Mouse (Mus musculus) Muller cell, postnatal 12 days (primary cell): Measurements from ENCODE around the gene Rnf4.

Source experiments
- DNase-seq: peaks from one replicate; pipeline ENCODE4 v3.0.0-alpha.2; 2015; ENCODE audit errors: inconsistent ontology term

Rnf4 gene

DNA sequence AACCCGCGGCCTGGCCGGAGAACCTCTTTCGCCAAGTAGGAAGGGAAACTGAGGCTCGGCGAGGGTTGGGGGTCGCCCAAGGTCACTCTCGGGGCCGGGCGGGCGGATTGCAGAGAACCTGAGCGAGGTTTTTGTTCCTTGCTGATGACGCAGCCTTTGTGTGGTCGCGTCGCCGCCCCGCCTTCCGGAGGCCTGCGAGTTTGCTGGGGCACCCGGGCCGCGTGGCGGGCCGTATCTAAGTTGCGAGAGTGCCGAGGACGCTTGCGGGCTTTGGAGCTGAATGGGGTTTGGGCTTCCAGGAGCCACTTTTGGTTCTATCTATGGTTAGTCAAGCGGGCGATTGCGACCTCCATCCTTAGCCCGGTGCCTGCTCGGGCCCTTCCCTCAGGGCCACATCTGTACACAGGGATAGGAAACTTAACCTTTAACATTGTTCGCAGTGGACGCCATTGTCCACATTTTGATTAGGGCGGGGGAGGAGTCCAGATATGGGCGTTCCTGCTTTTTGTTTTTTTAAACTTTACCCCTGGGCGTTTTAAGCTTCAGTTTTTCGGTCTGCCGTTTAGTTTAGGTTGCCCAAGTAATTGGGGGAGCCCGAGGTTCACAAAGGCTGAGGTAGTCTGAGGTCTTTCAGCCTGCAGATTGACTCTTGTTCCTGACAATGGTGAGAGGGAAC, 824 bp downstream of the Rnf4 start:
- DNase-seq: peak; percentile 85

DNA sequence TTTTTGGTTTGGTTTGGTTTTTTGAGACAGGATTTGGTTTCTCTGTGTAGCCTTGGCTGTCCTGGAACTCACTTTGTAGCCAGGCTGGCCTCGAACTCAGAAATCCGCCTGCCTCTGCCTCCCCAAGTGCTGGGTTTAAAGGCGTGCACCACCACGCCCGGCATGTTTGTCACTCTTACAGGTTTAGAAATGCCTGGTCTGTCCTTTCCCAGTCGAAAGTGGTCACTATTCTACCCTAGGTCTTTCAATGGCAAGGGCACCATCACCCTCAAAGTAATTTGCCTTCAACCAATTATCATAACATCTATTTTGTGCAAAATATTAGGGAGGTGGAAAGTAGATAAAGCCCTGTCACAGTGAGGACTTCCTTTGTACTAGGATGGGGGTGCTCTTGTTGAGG, 4.2 kb downstream of the Rnf4 start:
- no peak for DNase-seq

DNA sequence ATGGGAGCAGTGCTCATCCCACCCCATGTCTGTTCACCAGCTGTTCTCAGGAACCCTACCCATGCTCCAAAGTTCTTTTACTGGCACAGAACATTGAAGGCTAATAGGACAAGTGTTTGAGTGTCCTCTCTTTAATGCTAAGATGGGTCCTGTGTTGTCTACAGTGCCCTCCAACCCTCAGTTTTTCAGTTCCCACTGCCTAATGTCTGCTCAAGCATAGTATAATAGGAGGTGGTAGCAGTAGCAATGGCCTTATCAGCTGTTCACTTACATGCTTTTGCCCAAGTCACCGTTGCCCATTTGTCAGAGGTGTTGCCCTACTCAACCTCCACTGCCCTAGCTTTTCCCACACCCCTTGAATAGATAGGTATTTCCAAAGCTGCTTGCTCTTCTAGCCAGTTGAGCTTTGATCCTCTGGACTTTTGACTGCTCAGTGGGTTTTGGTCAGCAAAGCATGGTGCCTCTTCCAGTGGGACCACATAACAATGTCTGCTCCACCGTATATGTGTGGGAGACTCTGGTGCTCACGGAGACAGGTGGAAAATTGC, 16.1 kb downstream of the Rnf4 start:
- no peak for DNase-seq

DNA sequence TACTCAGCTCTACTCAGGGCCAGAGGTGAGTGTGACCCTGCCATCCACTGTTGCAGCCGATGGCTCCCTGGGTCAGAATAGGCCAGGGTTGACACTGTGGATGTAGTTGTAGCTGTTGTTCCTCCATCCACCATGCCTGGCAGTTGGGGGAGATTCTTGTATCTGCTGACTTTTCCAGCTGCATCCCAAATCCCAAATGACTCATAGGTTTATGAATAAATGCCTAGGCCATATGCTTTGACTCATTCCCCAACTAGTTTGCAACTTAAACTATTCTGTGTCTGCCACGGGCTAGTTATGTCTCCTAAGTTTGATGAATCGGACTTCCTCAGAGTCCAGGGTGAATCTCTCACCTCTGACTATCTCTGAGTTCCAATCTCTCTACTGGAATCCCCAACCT, 24.2 kb downstream of the Rnf4 start:
- no peak for DNase-seq

DNA sequence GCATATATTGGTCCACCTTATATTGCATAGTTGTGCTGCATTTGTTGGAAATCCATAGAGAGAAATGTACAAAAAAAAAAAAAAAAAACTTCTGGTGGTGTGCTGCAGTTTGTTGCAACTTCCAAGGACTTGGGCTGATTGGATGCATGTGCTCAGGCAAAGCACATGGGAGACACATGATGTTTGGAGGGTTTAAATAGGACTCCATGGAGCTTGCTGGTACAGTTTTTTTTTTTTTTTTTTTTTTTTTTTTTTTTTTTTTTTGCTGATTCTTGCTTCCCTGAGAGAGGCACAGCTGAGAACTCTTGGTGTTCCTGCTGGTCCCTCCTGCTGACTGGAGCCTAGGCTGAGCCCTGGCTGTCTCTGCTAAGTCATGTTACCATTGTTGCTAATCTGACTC, 27.0 kb downstream of the Rnf4 start:
- no peak for DNase-seq

DNA sequence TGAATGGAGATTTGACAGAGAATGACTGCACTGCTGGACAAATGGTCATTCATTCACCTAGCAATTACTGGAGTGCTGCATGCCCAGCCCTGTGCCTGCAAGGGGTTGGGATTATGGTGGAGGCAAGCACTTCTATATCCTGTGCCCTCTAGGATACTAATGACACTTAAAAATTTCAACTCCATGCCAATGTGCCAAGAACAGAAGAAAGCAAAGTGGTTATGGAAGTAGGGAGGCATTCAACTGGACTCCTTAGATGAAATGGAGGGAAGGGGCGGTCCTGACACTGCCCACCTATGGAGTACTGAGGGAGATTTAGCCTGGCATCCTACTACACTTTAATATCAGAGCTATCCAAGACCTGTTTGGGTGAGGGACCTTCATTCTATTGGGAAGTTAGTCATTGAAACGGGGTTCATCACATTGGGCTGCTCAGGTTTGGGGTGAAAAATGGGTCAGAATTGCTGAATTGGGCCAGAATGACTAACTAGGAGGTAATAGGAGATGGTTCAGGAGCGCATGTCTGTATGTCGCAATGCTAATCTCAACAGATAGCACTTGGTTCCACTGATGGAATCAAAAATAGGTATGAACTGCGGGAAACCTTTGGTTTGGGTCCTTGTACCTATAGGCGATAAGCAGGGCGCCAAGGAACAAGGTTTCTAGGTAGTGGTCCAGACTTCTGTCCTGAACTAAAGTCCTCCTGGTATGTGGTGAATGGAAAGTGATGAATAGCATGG, 32.6 kb downstream of the Rnf4 start:
- DNase-seq: peak; percentile 10

DNA sequence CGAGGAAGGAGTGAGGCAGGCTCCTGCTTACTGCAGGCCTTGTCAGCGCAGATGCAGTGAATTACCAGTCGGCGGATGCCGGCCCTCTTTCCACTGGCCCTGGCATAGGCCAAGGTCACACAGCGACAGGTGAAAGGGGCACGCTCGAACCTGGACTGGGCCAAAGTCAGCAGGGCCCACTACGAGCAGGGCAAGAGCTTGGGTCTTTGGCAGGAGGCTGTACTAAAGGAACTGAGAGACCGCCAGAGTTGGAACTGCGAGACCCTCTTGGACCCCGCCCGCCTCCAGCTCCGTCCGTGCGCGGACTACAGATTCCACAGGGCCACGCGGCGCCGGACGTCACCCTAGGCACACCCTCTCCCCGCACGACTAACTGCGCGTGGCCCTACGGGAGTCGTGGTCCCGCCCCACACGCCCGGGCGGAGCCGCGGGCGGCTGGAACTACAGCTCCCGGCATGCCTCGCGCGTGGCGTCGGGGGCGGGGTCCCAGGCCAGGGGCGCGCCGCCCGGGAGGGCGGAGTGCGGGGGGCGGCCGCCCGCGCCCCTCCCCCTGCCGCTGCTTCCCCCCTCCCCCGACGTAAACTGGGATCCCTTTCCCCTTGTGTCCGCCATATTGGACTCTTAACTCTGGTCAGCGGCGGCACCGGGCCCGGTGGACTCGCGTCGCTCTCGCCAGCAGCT, 33.4 kb downstream of the Rnf4 start, which contains the start of gene Fam193a:
Fam193a (plus strand) TSS at position 593 of the 681 bp plus-strand sequence.
- DNase-seq: peak; percentile 98

DNA sequence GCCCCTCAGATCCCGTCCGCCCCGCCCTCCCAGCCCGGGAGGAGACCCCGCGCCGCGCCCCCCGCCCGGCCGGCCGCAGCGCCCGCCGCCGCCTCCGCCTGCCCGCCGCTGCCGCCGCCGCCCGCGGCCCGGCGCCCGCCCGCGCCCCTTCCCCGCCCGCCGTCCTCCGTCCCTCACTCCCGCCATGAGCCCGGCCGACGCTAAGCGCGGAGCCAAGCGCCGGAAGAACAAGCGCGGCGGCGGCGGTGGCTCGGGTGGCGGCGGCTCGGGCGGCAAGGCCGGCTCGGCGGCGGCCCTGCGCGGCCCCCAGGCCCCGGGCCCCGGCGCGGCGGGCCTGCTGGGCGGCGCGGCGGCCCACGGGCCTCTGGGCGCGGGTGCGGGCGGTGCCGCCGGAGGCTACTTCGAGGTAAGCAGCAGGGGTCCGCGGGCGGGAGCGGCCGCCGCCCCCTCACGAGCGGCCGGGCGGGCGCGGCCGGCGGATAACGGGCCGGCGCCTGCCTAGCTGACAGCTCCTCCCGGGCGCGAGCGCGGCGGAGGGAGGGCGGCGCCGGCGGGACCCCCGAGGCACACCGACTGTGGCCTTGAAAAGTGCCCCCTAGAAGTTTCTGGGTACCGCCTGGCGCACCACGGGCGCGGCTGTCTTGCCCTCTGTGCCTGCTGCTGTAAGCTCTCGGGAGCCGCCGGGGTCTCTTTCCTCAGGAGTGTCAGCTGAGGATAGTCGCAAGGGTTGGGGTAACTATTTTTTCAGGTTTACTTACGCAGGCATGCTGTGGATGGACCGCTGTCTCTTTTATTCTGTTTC, 34.1 kb downstream of the Rnf4 start:
- peak; percentile 54 for DNase-seq

DNA sequence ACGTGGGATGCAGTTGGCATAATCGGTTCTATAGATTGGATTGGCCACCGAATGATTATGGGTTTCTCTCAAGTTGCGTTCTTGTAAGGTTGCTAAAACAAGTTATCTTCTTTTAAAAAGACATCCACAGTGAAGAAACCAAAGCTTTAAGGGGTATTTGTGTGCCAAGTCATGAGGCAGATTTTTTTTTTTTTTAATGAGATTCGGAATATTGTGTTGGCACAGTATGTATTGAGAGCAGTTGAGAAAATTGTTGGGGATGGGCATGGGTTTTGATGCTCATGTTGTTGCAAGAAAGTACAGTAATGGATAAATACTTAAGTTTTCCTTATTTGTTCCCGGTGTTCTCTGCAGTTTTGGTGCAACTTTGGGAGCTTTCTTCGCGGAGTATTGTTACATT, 34.8 kb downstream of the Rnf4 start:
- peak; percentile 22 for DNase-seq

DNA sequence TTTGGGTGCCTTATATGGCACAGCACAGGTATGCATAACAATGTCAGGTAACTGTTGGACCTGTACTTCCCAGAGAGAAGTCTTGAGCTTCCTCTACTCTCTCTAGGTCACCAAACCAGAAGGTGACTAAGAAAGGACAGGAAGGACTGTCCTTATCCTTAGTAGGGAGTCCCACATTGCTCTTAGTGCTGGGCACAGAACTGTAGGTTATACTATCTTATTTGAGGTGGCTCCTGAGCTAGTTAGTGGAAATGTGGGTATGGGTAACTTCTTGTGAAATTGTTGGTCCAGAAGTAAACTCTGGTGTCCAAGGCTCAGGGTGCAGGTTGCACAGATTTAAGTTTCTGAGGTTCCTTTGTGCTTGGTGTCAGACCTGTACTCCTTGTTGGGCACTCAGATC, 36.1 kb downstream of the Rnf4 start:
- DNase-seq: no peak

DNA sequence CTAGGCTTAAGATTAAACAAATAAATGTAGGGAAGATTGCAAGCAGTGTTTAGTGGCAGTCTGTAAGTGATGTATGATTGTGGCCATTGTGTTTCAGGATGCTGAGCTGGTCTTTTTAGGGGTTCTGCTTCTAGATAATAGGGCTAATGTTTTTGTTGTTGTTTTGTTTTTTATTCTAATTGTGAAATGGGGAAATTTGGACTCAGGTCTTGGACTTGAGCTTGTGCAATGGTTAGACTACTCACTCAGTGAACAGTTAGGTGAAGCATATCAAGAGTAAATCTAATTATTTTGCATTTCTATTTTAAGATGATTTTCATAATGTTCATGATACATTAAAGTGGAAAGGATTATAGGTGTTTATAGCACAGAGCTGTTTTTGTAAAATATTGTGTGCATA, 36.5 kb downstream of the Rnf4 start:
- DNase-seq: no peak

DNA sequence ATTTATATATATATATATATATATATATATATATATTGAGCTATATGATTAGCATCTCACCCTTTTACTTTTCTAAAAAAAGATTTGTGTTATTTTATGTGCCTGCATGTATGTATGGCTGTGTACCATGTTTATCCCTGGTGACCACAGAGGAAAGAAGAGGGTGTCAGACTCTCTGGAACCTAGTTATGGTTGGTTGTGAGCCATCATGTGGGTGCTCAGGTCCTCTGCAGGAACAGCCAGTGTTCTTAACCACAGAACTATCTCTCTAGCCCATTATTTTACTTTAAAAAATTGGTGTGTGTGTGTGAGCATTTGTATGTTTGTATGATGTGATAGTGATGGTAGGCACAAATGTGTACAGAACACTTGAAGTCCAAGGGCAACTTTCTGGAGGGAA, 42.7 kb downstream of the Rnf4 start:
- no peak for DNase-seq

DNA sequence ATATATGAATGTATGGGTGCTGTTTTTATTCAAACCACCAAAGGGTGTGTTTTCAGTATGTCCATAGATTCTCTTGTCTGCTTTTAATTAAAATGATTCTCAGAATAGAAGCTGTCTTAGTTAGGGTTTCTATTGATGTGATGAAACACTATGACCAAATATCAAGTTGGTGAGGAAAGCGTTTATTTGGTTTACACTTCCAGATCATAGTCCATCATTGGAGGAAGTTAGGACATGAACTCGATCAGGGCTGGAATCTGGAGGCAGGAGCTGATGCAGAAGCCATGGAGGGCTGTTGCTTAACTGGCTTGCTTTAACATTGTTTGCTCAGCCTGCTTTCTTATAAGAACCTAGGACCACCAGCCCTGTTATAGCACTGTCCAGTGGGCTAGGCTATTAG, 45.6 kb downstream of the Rnf4 start:
- DNase-seq: no peak

DNA sequence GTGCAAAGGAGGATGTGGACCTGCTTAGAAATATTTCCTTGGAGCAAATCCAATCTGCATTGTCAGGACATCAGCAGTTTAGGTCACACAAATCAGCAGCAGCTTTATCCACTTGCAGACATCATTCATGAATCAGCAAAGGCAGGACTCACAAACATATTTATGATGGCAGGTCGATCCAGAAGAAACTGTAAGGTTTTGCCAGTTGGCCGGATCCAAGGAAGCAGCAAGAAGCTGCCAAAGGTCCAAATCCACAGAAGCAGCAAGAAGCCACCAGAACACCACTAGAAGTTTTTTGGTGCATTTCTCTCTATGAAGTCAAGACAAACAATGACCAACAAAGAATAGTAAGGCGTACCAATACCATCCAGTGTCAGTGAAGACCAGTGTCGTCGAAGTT, 49.5 kb downstream of the Rnf4 start:
- DNase-seq: no peak

DNA sequence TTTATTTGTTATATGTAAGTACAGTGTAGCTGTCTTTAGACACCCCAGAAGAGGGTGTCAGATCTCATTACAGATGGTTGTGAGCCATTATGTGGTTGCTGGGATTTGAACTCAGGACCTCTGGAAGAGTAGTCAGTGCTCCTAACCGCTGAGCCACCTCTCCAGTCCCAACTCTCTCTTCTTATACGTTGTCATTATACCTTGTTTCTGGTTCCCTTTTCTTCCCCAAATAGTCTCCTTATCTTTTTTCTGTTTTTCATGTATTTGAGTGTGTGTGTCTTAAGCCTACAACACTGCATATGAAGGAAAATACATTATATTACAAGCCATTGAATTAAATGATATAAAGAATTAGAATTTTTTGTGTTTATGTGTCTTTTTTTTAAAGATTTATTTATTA, 50.7 kb downstream of the Rnf4 start:
- DNase-seq: no peak

DNA sequence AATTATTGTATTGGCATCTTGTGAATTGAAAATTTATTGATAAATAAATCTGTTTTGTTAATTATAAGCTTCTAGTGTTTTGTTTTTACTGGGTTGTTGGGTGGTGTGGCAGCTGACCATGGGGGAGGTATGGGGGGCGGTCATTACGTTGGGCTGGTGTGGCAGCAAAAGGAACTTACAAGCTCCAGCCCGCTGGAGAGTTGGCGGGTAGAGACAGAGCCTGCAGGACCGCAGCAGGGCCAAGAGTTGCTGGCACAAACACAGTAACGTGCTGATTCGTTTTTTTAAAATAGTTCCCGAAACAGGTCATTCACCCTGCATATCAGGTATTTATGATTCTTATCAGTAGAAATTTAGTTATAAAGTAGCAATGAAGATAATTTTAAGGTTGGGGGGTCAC, 57.2 kb downstream of the Rnf4 start:
- no peak for DNase-seq

DNA sequence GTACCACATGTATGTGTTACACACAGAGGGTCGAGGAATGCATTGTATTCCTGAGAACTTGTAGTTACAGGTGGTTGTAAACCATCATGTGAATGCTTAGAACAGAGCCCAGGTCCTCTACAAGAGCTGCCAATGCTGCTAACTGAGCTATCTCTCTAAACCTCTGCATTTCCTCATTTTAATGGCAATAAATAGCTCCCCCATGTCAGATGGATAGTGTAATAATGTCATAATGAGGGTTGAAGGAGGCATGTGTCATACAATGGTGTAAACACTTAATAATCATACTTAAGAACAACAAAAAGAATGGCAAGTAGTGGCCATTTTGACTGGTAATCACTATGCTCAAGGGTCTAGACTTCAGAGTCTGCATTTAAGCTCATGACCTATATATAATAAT, 59.3 kb downstream of the Rnf4 start:
- no peak for DNase-seq

DNA sequence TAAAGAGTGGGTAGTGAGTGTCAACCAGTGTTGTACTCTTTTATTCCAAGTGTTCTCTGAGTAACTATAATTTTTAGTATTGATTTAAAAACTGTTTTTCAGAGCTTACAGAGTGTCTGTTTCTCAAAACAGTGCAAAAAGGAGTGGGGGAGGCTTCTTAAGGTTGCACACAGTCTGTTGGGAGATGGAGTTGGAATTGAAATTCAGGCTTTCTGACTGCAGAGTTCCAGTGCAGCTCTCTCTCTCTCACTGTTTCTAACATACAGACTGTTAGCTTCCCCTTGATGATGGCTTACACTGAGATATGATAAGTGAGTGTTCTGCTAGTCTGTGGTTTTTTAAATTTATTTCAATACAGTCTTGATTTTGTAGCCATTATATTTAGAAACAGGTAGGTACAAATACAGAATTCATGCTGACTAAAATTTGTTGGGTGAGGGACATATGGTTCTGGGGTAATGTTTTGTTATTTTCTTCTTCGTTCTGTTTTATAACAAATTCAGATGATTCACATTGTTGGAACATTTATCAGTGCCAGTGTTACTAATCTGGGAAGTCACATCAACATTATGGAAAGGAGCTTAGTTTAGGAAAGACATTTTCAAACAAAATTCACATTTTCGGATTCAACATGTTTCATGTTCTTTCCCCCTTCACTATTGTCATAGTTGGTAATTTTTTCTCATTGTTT, 59.9 kb downstream of the Rnf4 start:
- DNase-seq: no peak

DNA sequence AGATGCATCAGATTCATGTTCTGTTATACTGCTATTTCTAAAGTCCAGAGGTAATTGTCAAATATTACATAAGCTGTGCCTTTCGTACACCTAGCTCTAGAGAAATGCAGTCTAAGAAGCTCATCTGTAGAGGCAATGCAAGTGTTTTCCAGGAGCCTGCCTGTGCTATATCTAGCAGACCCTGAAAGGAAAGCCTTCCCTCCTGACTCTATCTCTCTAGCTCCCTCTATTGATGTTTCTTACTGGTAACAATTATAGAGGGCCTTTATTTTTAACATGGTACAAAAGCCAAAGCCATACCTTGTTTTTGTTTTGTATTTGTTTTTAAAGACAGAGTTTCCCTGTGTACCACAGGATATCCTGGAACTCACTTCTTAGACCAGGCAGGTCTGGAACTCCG, 61.8 kb downstream of the Rnf4 start:
- no peak for DNase-seq

DNA sequence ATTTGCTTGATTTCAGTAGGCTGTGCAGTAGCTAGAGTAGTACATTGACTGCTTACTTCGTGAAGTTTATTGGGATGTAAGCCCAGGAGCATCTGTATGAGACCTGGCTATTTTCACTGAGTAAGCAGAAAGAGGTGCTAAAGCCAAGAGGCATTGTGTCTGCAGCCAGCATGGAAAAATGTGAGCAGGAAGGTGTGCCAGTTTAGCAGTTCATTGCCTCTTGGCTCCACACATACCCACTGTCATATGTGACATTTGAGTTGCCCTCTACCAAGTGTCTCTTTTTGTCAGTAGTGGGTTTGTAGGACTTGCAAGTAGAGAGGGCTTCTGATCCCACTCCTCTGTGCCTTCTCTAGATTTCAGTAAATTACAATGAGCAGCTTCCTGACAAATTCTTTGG, 62.2 kb downstream of the Rnf4 start:
- DNase-seq: no peak
